Mouse (Mus musculus): ENCODE measurements around the gene Vwa8.
A peak's percentile ranks its signal among the peaks of the same experiment; 100 is the strongest.

Gene Vwa8

GRCm38 (mm10) chr14:79144278-79145224 lies 295.7 kb downstream of the Vwa8 start:
- no peak for DNase-seq (ENCODE audit: low read depth)

- DNase-seq (ENCODE audit: low read depth) = no peak
Measured at GRCm38 (mm10) chr14:79151711-79152110, 302.9 kb downstream of the Vwa8 start.

- DNase-seq (ENCODE audit: low read depth) = no peak
Measured at GRCm38 (mm10) chr14:79153896-79154295, 305.0 kb downstream of the Vwa8 start.

GRCm38 (mm10) chr14:79154961-79155360 lies 306.1 kb downstream of the Vwa8 start:
- DNase-seq (ENCODE audit: low read depth) = no peak

- no peak for DNase-seq (ENCODE audit: low read depth)
Measured at GRCm38 (mm10) chr14:79156526-79157411, 307.9 kb downstream of the Vwa8 start.

GRCm38 (mm10) chr14:79157451-79158218 lies 308.8 kb downstream of the Vwa8 start:
- DNase-seq (ENCODE audit: low read depth) = no peak

GRCm38 (mm10) chr14:79158219-79158521 lies 309.3 kb downstream of the Vwa8 start:
- DNase-seq (ENCODE audit: low read depth) = no peak

- DNase-seq (ENCODE audit: low read depth) = no peak
Measured at GRCm38 (mm10) chr14:79158673-79159200, 309.9 kb downstream of the Vwa8 start.

- DNase-seq (ENCODE audit: low read depth) = no peak
Measured at GRCm38 (mm10) chr14:79159451-79159850, 310.6 kb downstream of the Vwa8 start.

GRCm38 (mm10) chr14:79160486-79160885 lies 311.6 kb downstream of the Vwa8 start:
- DNase-seq (ENCODE audit: low read depth) = no peak

GRCm38 (mm10) chr14:79160966-79161365 lies 312.1 kb downstream of the Vwa8 start:
- no peak for DNase-seq (ENCODE audit: low read depth)

- no peak for DNase-seq (ENCODE audit: low read depth)
Measured at GRCm38 (mm10) chr14:79161741-79162140, 312.9 kb downstream of the Vwa8 start.

GRCm38 (mm10) chr14:79162678-79163077 lies 313.8 kb downstream of the Vwa8 start:
- DNase-seq (ENCODE audit: low read depth) = no peak

- DNase-seq (ENCODE audit: low read depth) = no peak
Measured at GRCm38 (mm10) chr14:79164334-79164733, 315.5 kb downstream of the Vwa8 start.

- DNase-seq (ENCODE audit: low read depth) = peak; percentile 14
Measured at GRCm38 (mm10) chr14:79164925-79165324, 316.1 kb downstream of the Vwa8 start.

- DNase-seq (ENCODE audit: low read depth) = no peak
Measured at GRCm38 (mm10) chr14:79174526-79174925, 325.7 kb downstream of the Vwa8 start.

GRCm38 (mm10) chr14:79177754-79178153 lies 328.9 kb downstream of the Vwa8 start:
- DNase-seq (ENCODE audit: low read depth) = no peak

GRCm38 (mm10) chr14:79178247-79178646 lies 329.4 kb downstream of the Vwa8 start:
- DNase-seq (ENCODE audit: low read depth) = no peak

- no peak for DNase-seq (ENCODE audit: low read depth)
Measured at GRCm38 (mm10) chr14:79180078-79180730, 331.4 kb downstream of the Vwa8 start.

- DNase-seq (ENCODE audit: low read depth) = no peak
Measured at GRCm38 (mm10) chr14:79181748-79182147, 332.9 kb downstream of the Vwa8 start.

GRCm38 (mm10) chr14:79182801-79183200 lies 333.9 kb downstream of the Vwa8 start:
- DNase-seq (ENCODE audit: low read depth) = no peak
